Mouse (Mus musculus) neural tube, embryonic 10.5 days (tissue): ENCODE measurements at regions not wholly inside any gene's neighbourhood (a gene's known extent, or its start where the extent isn't known, plus 50 kb on each side); places are given as distances from the start of the nearest gene placed in this dataset.

ENCODE experiments used
- DNase-seq: peaks from one replicate; pipeline ENCODE4 v3.0.0-alpha.2; 2017; ENCODE audit warnings: low spot score; ENCODE audit errors: extremely low spot score

- DNase-seq, result no peak
Measured at GRCm38 (mm10) chr11:17734519-17734918, 219.2 kb downstream of the Etaa1 start.

GRCm38 (mm10) chr11:17738879-17739278 lies 214.8 kb downstream of the Etaa1 start:
- no peak for DNase-seq

- no peak for DNase-seq
Measured at GRCm38 (mm10) chr11:17743821-17744220, 209.9 kb downstream of the Etaa1 start.

- DNase-seq, result peak; percentile 30
Measured at GRCm38 (mm10) chr11:17750345-17750744, 203.3 kb downstream of the Etaa1 start.

- no peak for DNase-seq
Measured at GRCm38 (mm10) chr11:17759224-17759623, 194.5 kb downstream of the Etaa1 start.

GRCm38 (mm10) chr11:17763411-17763810 lies 190.3 kb downstream of the Etaa1 start:
- DNase-seq, result no peak

GRCm38 (mm10) chr11:17764146-17764545 lies 189.5 kb downstream of the Etaa1 start:
- no peak for DNase-seq

GRCm38 (mm10) chr11:17768345-17768759 lies 185.3 kb downstream of the Etaa1 start:
- DNase-seq, result no peak

- no peak for DNase-seq
Measured at GRCm38 (mm10) chr11:17768837-17769466, 184.7 kb downstream of the Etaa1 start.

- no peak for DNase-seq
Measured at GRCm38 (mm10) chr11:17797632-17798031, 156.0 kb downstream of the Etaa1 start.

- DNase-seq, result no peak
Measured at GRCm38 (mm10) chr11:17807851-17808250, 145.8 kb downstream of the Etaa1 start.

GRCm38 (mm10) chr11:17811829-17812559 lies 141.7 kb downstream of the Etaa1 start:
- DNase-seq, result no peak

GRCm38 (mm10) chr11:17842642-17843041 lies 111.0 kb downstream of the Etaa1 start:
- no peak for DNase-seq

GRCm38 (mm10) chr11:17852405-17852804 lies 101.3 kb downstream of the Etaa1 start:
- no peak for DNase-seq

- DNase-seq, result no peak
Measured at GRCm38 (mm10) chr11:17853246-17853804, 100.3 kb downstream of the Etaa1 start.

GRCm38 (mm10) chr11:17853832-17854231 lies 99.8 kb downstream of the Etaa1 start:
- no peak for DNase-seq

GRCm38 (mm10) chr11:17859364-17860131 lies 94.1 kb downstream of the Etaa1 start:
- DNase-seq, result no peak

GRCm38 (mm10) chr11:17864833-17865397 lies 88.8 kb downstream of the Etaa1 start:
- DNase-seq, result no peak

GRCm38 (mm10) chr11:17870690-17871089 lies 83.0 kb downstream of the Etaa1 start:
- no peak for DNase-seq

GRCm38 (mm10) chr11:17871920-17872319 lies 81.8 kb downstream of the Etaa1 start:
- no peak for DNase-seq

- no peak for DNase-seq
Measured at GRCm38 (mm10) chr11:17883276-17883675, 70.4 kb downstream of the Etaa1 start.
